Mouse (Mus musculus) E14TG2a.4 (cell line): ENCODE measurements at regions not wholly inside any gene's neighbourhood (a gene's known extent, or its start where the extent isn't known, plus 50 kb on each side); places are given as distances from the start of the nearest gene placed in this dataset.

Experiments used
- CTCF ChIP-seq: conservative IDR thresholded peaks from 2 replicates; pipeline ENCODE4 v1.5.1; 2014; ENCODE audit warnings: low read length
- NANOG ChIP-seq: IDR thresholded peaks from 2 replicates; pipeline ENCODE4 v1.6.1; 2014; ENCODE audit warnings: borderline replicate concordance, low read length, mixed read lengths
- POU5F1 ChIP-seq: IDR thresholded peaks from 2 replicates; pipeline ENCODE4 v1.6.1; 2014; ENCODE audit warnings: low read length, borderline replicate concordance

GRCm38 (mm10) chr12:80001794-80002193 lies 111.0 kb downstream of the Zfp36l1 start:
- TF ChIP-seq CTCF (no peak), NANOG (no peak), POU5F1 (no peak)
